Mouse (Mus musculus) inflammation-experienced regulatory T-cells, adult 6 months (primary cell): ENCODE data around the gene Wdr24. TPM values are rescaled to one million over a fixed set of nuclear protein-coding genes. Genes with fewer than 3 reads are reported as not detected.
"Not testable (repeated sequence)": the region's sequence is repeated elsewhere in the genome, so short reads cannot be mapped to it uniquely, and the experiment has no call there.

Experiments
- ATAC-seq: one replicate; pipeline ENCODE4 v1.8.0; 2017
- polyA plus RNA-seq, 3 experiments: library from polyadenylated mRNA; unstranded; fragments of 100-300 nt; shearing (Covaris generic); gene quantifications; one replicate each; pipeline ENCODE4 v1.2.1; 2017

Gene Wdr24
- polyA plus RNA-seq, 3 experiments from 2014 or later, result 13.8 to 23.4 (median 19.3) TPM

GRCm38 (mm10) chr17:25861704-25862612, 38.5 kb downstream of the Wdr24 start:
- ATAC-seq, result no peak

GRCm38 (mm10) chr17:25863681-25864080, 40.3 kb downstream of the Wdr24 start:
- no peak for ATAC-seq

- ATAC-seq, result no peak
These were observed 40.9 kb downstream of the Wdr24 start for GRCm38 (mm10) chr17:25864311-25864710.

- no peak for ATAC-seq
These were observed 41.9 kb downstream of the Wdr24 start for GRCm38 (mm10) chr17:25865288-25865687.

GRCm38 (mm10) chr17:25866172-25866571, 42.7 kb downstream of the Wdr24 start:
- ATAC-seq, result no peak

GRCm38 (mm10) chr17:25867509-25867835, 44.0 kb downstream of the Wdr24 start:
- ATAC-seq, result peak; percentile 28

- no peak for ATAC-seq
These were observed 44.6 kb downstream of the Wdr24 start for GRCm38 (mm10) chr17:25867836-25868600.

- peak; percentile 81 for ATAC-seq
These were observed 45.3 kb downstream of the Wdr24 start, which contains the start of gene Mcrip2 for GRCm38 (mm10) chr17:25868601-25869191. Mcrip2 (minus strand) TSS chr17:25868764.

GRCm38 (mm10) chr17:25869498-25869897, 46.1 kb downstream of the Wdr24 start:
- ATAC-seq, result no peak

GRCm38 (mm10) chr17:25869954-25870353, 46.5 kb downstream of the Wdr24 start:
- no peak for ATAC-seq

- ATAC-seq, result not testable (repeated sequence)
These were observed 48.1 kb downstream of the Wdr24 start for GRCm38 (mm10) chr17:25871566-25871965.

GRCm38 (mm10) chr17:25872676-25873075, 49.2 kb downstream of the Wdr24 start:
- no peak for ATAC-seq

- no peak for ATAC-seq
These were observed 50.1 kb downstream of the Wdr24 start for GRCm38 (mm10) chr17:25873405-25874147.

- no peak for ATAC-seq
These were observed 50.8 kb downstream of the Wdr24 start for GRCm38 (mm10) chr17:25874148-25874720.

GRCm38 (mm10) chr17:25874721-25875170, 51.3 kb downstream of the Wdr24 start, which contains the start of gene Mettl26:
Mettl26 (plus strand) TSS chr17:25875074.
- peak; percentile 80 for ATAC-seq

GRCm38 (mm10) chr17:25875171-25876136, 52.0 kb downstream of the Wdr24 start:
- ATAC-seq, result peak; percentile 77

GRCm38 (mm10) chr17:25876347-25876915, 53.0 kb downstream of the Wdr24 start:
- no peak for ATAC-seq

GRCm38 (mm10) chr17:25877025-25877424, 53.6 kb downstream of the Wdr24 start:
- ATAC-seq, result no peak

GRCm38 (mm10) chr17:25877741-25878610, 54.5 kb downstream of the Wdr24 start:
- no peak for ATAC-seq
